Comparison of ENCODE assay signal across 9 mouse cellular contexts in genomic region chr1:133397483-133398237, GRCm38 (mm10). TPM values are rescaled to one million over a fixed set of nuclear protein-coding genes. Genes with fewer than 3 reads are reported as not detected.
DNase-seq lines count a peak whose midpoint lies in the region; ATAC-seq and TF ChIP-seq lines count a peak whose summit lies in the region.
"Had no signal": no experiment of that assay in that cellular context is flagged by ENCODE, and none has a peak within 500 bp of the region (broad histone marks: within the 10 kb centered on the region; RNA-seq: fewer than 3 reads in every experiment).

No protein-coding gene starts in this region.

- TF ChIP-seq POLR2A in cerebellum, adult 2 months (IDR thresholded peaks at IDR 0.05; ENCODE audit: borderline replicate concordance, insufficient read depth, low read length), result no peak

- no peaks in the 10 kb centered on the region for H3K9me3 ChIP-seq in forebrain, embryonic 11.5 days (ENCODE audit: control insufficient read depth, low read length)
- H3K9me3 ChIP-seq in hindbrain, embryonic 15.5 days, result no peaks in the 10 kb centered on the region

- no peak overlapping the region for H3K4me3 ChIP-seq in cerebellum, adult 2 months (replicated peaks; ENCODE audit: insufficient read depth, low read depth, low read length)
- H3K4me3 ChIP-seq in forebrain, embryonic 11.5 days (ENCODE audit: low read depth, low read length), result no peak overlapping the region
- no peak overlapping the region for H3K4me3 ChIP-seq in hindbrain, embryonic 15.5 days
- H3K4me3 ChIP-seq: myocyte had no signal

- H3K4me2 ChIP-seq in forebrain, embryonic 11.5 days (ENCODE audit: low read depth, low read length, severe bottlenecking), result peak overlapping the region; percentile 28; the same call in 1 of the 2 replicates
- peak overlapping the region; percentile 30 for H3K4me2 ChIP-seq in hindbrain, embryonic 15.5 days

- no peaks in the 10 kb centered on the region for H3K27me3 ChIP-seq in cerebellum, adult 2 months (ENCODE audit: control insufficient read depth, insufficient read depth, low read length)
- H3K27me3 ChIP-seq in forebrain, embryonic 11.5 days (ENCODE audit: control insufficient read depth, insufficient read depth, low read length), result peaks cover 21% of the 10 kb centered on the region
- H3K27me3 ChIP-seq in hindbrain, embryonic 15.5 days, result no peaks in the 10 kb centered on the region

- H3K36me3 ChIP-seq in forebrain, embryonic 11.5 days (ENCODE audit: control insufficient read depth, insufficient read depth, low read length), result no peaks in the 10 kb centered on the region
- H3K36me3 ChIP-seq in hindbrain, embryonic 15.5 days, result no peaks in the 10 kb centered on the region

- no peaks in the 10 kb centered on the region for H3K4me1 ChIP-seq in cerebellum, adult 2 months (ENCODE audit: control insufficient read depth, insufficient read depth, low read length)
- peaks cover 13% of the 10 kb centered on the region for H3K4me1 ChIP-seq in forebrain, embryonic 11.5 days (replicated peaks; ENCODE audit: control insufficient read depth, insufficient read depth, low read length)
- peaks cover 26% of the 10 kb centered on the region for H3K4me1 ChIP-seq in hindbrain, embryonic 15.5 days (replicated peaks)

- peak in 1 of 2 experiments; percentile 19 for DNase-seq in cerebellum, adult 2 months
- peak; percentile 78 for DNase-seq in forebrain, embryonic 11.5 days (ENCODE audit: low spot score)
- peak; percentile 76 for DNase-seq in lung, postnatal 10 days
- no peak for DNase-seq in natural killer cell, adult 2 months (ENCODE audit: low spot score in 2 of 2)

- H3K9ac ChIP-seq in forebrain, embryonic 11.5 days (ENCODE audit: low read length), result peak overlapping the region; percentile 20
- peak overlapping the region; percentile 30 for H3K9ac ChIP-seq in hindbrain, embryonic 15.5 days

- ATAC-seq in cerebellum, adult (ENCODE audit: insufficient number of reproducible peaks, low FRiP score, low TSS enrichment), result no peak
- peak; percentile 80 for ATAC-seq in forebrain, embryonic 11.5 days (replicated peaks; ENCODE audit: low FRiP score)
- ATAC-seq in hindbrain, embryonic 15.5 days (ENCODE audit: low FRiP score, low read depth), result peak; percentile 62
- no peak for ATAC-seq in erythroid progenitor cell, adult 5-6 weeks (replicated peaks; ENCODE audit: low FRiP score, poor library complexity, severe bottlenecking)
- ATAC-seq in erythroblast, adult 5-6 weeks (replicated peaks; ENCODE audit: low FRiP score, poor library complexity, severe bottlenecking), result no peak

- 22% methylated on average over 17 of the region's 17 CpGs for WGBS in cerebellum, adult 2 months
- WGBS in forebrain, embryonic 11.5 days, result 2% methylated on average over 17 of the region's 17 CpGs
- 3% methylated on average over 17 of the region's 17 CpGs for WGBS in hindbrain, embryonic 15.5 days

- 0 out of 2 replicates have a peak overlapping the region, but pooled peaks have one; percentile 34 for H3K27ac ChIP-seq in cerebellum, adult 2 months (ENCODE audit: insufficient read depth, low read length)
- peak overlapping the region; percentile 59 for H3K27ac ChIP-seq in forebrain, embryonic 11.5 days (ENCODE audit: low read depth, low read length)
- peak overlapping the region; percentile 83 for H3K27ac ChIP-seq in hindbrain, embryonic 15.5 days (replicated peaks)

- no peak for TF ChIP-seq CTCF in cerebellum, adult 2 months (IDR thresholded peaks at IDR 0.05; ENCODE audit: borderline replicate concordance, insufficient read depth, low read depth, low read length)

RNA-seq across cellular contexts. Expression of gene Sox13, which starts 26.5 kb away (rescaled TPM):
- 13.6 and 15.4 TPM in 2 replicates for polyA plus RNA-seq in cerebellum, adult 2 months (2012; rRNA removed)
- 12.3 TPM in 2 replicates for polyA plus RNA-seq in forebrain, embryonic 11.5 days (2014; fragmentation: Nextera tagmentation; extraction: Ambion mirVana)
- 6.0 and 7.3 TPM in 2 replicates for polyA plus RNA-seq in hindbrain, embryonic 15.5 days (2015; fragmentation: Nextera tagmentation; extraction: Ambion mirVana)
- total RNA-seq in erythroid progenitor cell, adult 5-6 weeks (2015; ENCODE audit: low replicate concordance), result 1.4 and 3.4 TPM in 2 replicates
- total RNA-seq in erythroid progenitor cell, adult 5-6 weeks (2017; ENCODE audit: low replicate concordance), result not detected in 2 replicates
- total RNA-seq in erythroblast, adult 5-6 weeks (2015; ENCODE audit: low replicate concordance), result 1.0 TPM in 1 of 2 replicates, not detected in the other
- 0.77 and 2.2 TPM in 2 replicates for total RNA-seq in erythroblast, adult 5-6 weeks (2017; ENCODE audit: low replicate concordance)

RNA-seq across cellular contexts. Expression of gene Etnk2, which starts 34.3 kb away (rescaled TPM):
- polyA plus RNA-seq in cerebellum, adult 2 months (2012; rRNA removed), result 5.0 and 5.6 TPM in 2 replicates
- polyA plus RNA-seq in forebrain, embryonic 11.5 days (2014; fragmentation: Nextera tagmentation; extraction: Ambion mirVana), result 1.8 and 2.7 TPM in 2 replicates
- 21.1 and 22.4 TPM in 2 replicates for polyA plus RNA-seq in hindbrain, embryonic 15.5 days (2015; fragmentation: Nextera tagmentation; extraction: Ambion mirVana)
- not detected in 2 replicates for total RNA-seq in erythroid progenitor cell, adult 5-6 weeks (2015; ENCODE audit: low replicate concordance)
- total RNA-seq in erythroid progenitor cell, adult 5-6 weeks (2017; ENCODE audit: low replicate concordance), result not detected in 2 replicates
- total RNA-seq in erythroblast, adult 5-6 weeks (2015; ENCODE audit: low replicate concordance), result not detected in 2 replicates
- total RNA-seq in erythroblast, adult 5-6 weeks (2017; ENCODE audit: low replicate concordance), result not detected in 2 replicates

RNA-seq across cellular contexts. Expression of gene Ren1, which starts 47.4 kb away (rescaled TPM):
- polyA plus RNA-seq in cerebellum, adult 2 months (2012; rRNA removed), result 0.08 and 0.13 TPM in 2 replicates
- polyA plus RNA-seq in forebrain, embryonic 11.5 days (2014; fragmentation: Nextera tagmentation; extraction: Ambion mirVana), result not detected in 2 replicates
- polyA plus RNA-seq in hindbrain, embryonic 15.5 days (2015; fragmentation: Nextera tagmentation; extraction: Ambion mirVana), result 7.9 and 11.1 TPM in 2 replicates
- total RNA-seq in erythroid progenitor cell, adult 5-6 weeks (2015; ENCODE audit: low replicate concordance), result not detected in 2 replicates
- total RNA-seq in erythroid progenitor cell, adult 5-6 weeks (2017; ENCODE audit: low replicate concordance), result not detected in 2 replicates
- total RNA-seq in erythroblast, adult 5-6 weeks (2015; ENCODE audit: low replicate concordance), result not detected in 2 replicates
- total RNA-seq in erythroblast, adult 5-6 weeks (2017; ENCODE audit: low replicate concordance), result not detected in 2 replicates
- polyA plus RNA-seq: myocyte had no signal

Comparison
In these comparisons a context has a peak if more than half of its experiments do, and no peak if none do; other contexts are left out.
1. DNase-seq: peak in forebrain, embryonic 11.5 days (single experiment) and lung, postnatal 10 days (single experiment); none in natural killer cell, adult 2 months (0 of 2).
2. ATAC-seq: peak in forebrain, embryonic 11.5 days (single experiment) and hindbrain, embryonic 15.5 days (single experiment); none in cerebellum, adult (single experiment), erythroid progenitor cell, adult 5-6 weeks (single experiment) and erythroblast, adult 5-6 weeks (single experiment).
3. Peak in every context shown above with its lines, with median percentiles within 50 percentile points of each other: H3K27ac ChIP-seq.